In genomic region chr2:26628792-26629437, GRCm38 (mm10) we compare ENCODE assay signal across 8 mouse cellular contexts. TPM values are rescaled to one million over a fixed set of nuclear protein-coding genes. Genes with fewer than 3 reads are reported as not detected.
DNase-seq lines count a peak whose midpoint lies in the region; ATAC-seq lines count a peak whose summit lies in the region.

No protein-coding gene starts in this region.

- peak overlapping the region; percentile 88 for H3K27ac ChIP-seq in heart, embryonic 10.5 days
- peak overlapping the region; percentile 75 for H3K27ac ChIP-seq in forebrain, embryonic 12.5 days
- H3K27ac ChIP-seq in liver, embryonic 13.5 days, result no peak overlapping the region
- peak overlapping the region; percentile 28; the same call in 1 of the 2 replicates for H3K27ac ChIP-seq in stomach, embryonic 15.5 days

- H3K27me3 ChIP-seq in heart, embryonic 10.5 days (ENCODE audit: insufficient read depth, poor library complexity, severe bottlenecking), result peaks cover 23% of the 10 kb centered on the region; the same call in 1 of the 2 replicates
- 0 out of 2 replicates have a peak, but pooled peaks cover 8% of the 10 kb centered on the region for H3K27me3 ChIP-seq in forebrain, embryonic 12.5 days
- H3K27me3 ChIP-seq in liver, embryonic 13.5 days, result peaks cover 39% of the 10 kb centered on the region
- no peaks in the 10 kb centered on the region for H3K27me3 ChIP-seq in stomach, embryonic 15.5 days (replicated peaks)

- WGBS in heart, embryonic 10.5 days, result 22% methylated on average over 5 of the region's 5 CpGs
- WGBS in forebrain, embryonic 12.5 days, result 18% methylated on average over 5 of the region's 5 CpGs
- WGBS in liver, embryonic 13.5 days (ENCODE audit: insufficient replicate concordance), result 21% methylated on average over 5 of the region's 5 CpGs
- 24% methylated on average over 5 of the region's 5 CpGs for WGBS in stomach, embryonic 15.5 days

- H3K4me3 ChIP-seq in heart, embryonic 10.5 days, result peak overlapping the region; percentile 77
- peak overlapping the region; percentile 77 for H3K4me3 ChIP-seq in forebrain, embryonic 12.5 days (replicated peaks)
- peak overlapping the region; percentile 58 for H3K4me3 ChIP-seq in liver, embryonic 13.5 days (replicated peaks)
- peak overlapping the region; percentile 67 for H3K4me3 ChIP-seq in stomach, embryonic 15.5 days (replicated peaks)

- H3K4me2 ChIP-seq in forebrain, embryonic 12.5 days, result peak overlapping the region; percentile 90
- peak overlapping the region; percentile 76 for H3K4me2 ChIP-seq in liver, embryonic 13.5 days
- peak overlapping the region; percentile 96 for H3K4me2 ChIP-seq in stomach, embryonic 15.5 days

- H3K36me3 ChIP-seq in heart, embryonic 10.5 days, result peaks cover 3% of the 10 kb centered on the region; the same call in 1 of the 2 replicates
- peaks cover 7% of the 10 kb centered on the region for H3K36me3 ChIP-seq in forebrain, embryonic 12.5 days (replicated peaks)
- no peaks in the 10 kb centered on the region for H3K36me3 ChIP-seq in liver, embryonic 13.5 days
- H3K36me3 ChIP-seq in stomach, embryonic 15.5 days, result 0 out of 2 replicates have a peak, but pooled peaks cover under 1% of the 10 kb centered on the region

- intact Hi-C loops in heart, postnatal 10 days (cut with DNase I), result no loop called here

- no peaks in the 10 kb centered on the region for H3K9me3 ChIP-seq in heart, embryonic 10.5 days
- 0 out of 2 replicates have a peak, but pooled peaks cover 3% of the 10 kb centered on the region for H3K9me3 ChIP-seq in forebrain, embryonic 12.5 days
- H3K9me3 ChIP-seq in liver, embryonic 13.5 days (replicated peaks), result no peaks in the 10 kb centered on the region
- no peaks in the 10 kb centered on the region for H3K9me3 ChIP-seq in stomach, embryonic 15.5 days

- peak overlapping the region; percentile 95 for H3K9ac ChIP-seq in forebrain, embryonic 12.5 days
- peak overlapping the region; percentile 67 for H3K9ac ChIP-seq in liver, embryonic 13.5 days
- peak overlapping the region; percentile 75 for H3K9ac ChIP-seq in stomach, embryonic 15.5 days

- peak; percentile 40 for ATAC-seq in forebrain, embryonic 12.5 days (ENCODE audit: low FRiP score)
- ATAC-seq in liver, embryonic 13.5 days (ENCODE audit: low read depth), result peak; percentile 32; the same call in 1 of the 2 replicates
- 0 out of 2 replicates have a peak, but pooled peaks have one; percentile 18 for ATAC-seq in stomach, embryonic 15.5 days (ENCODE audit: insufficient read depth, low FRiP score, low read depth)

- H3K4me1 ChIP-seq in heart, embryonic 10.5 days, result peaks cover 30% of the 10 kb centered on the region
- peaks cover 48% of the 10 kb centered on the region for H3K4me1 ChIP-seq in forebrain, embryonic 12.5 days
- peaks cover 10% of the 10 kb centered on the region for H3K4me1 ChIP-seq in liver, embryonic 13.5 days (replicated peaks)
- peaks cover 15% of the 10 kb centered on the region for H3K4me1 ChIP-seq in stomach, embryonic 15.5 days

- no peak for DNase-seq in heart, embryonic 10.5 days (ENCODE audit: low spot score)
- no peak for DNase-seq in heart, postnatal 10 days
- peak; percentile 43 for DNase-seq in MN1 (ENCODE audit: low spot score)
- DNase-seq in liver, embryonic 13.5 days, result no peak
- no peak for DNase-seq in ovary, postnatal 14 days (ENCODE audit: low spot score)
- no peak for DNase-seq in kidney, adult 9 months

RNA-seq across cellular contexts. Expression of gene Fam69b, which starts 0.7 kb away (rescaled TPM):
- 15.7 and 18.2 TPM in 2 replicates for polyA plus RNA-seq in heart, embryonic 10.5 days (2016; fragmentation: Nextera tagmentation; extraction: Ambion mirVana)
- total RNA-seq in heart, postnatal 10 days (2021), result 10 to 100 TPM; 13.8 to 16.8 TPM
- 67.1 and 67.2 TPM in 2 replicates for polyA plus RNA-seq in forebrain, embryonic 12.5 days (2016; fragmentation: Nextera tagmentation; extraction: Ambion mirVana)
- polyA plus RNA-seq in liver, embryonic 13.5 days (2015; fragmentation: Nextera tagmentation; extraction: Ambion mirVana), result 2.1 and 2.3 TPM in 2 replicates
- 28.9 and 33.7 TPM in 2 replicates for polyA plus RNA-seq in stomach, embryonic 15.5 days (2015; fragmentation: Nextera tagmentation; extraction: Ambion mirVana)

RNA-seq across cellular contexts. Expression of gene Agpat2, which starts 24.7 kb away (rescaled TPM):
- polyA plus RNA-seq in heart, embryonic 10.5 days (2016; fragmentation: Nextera tagmentation; extraction: Ambion mirVana), result 20.4 and 28.9 TPM in 2 replicates
- 10 to 100 TPM; 53.3 to 78.7 TPM for total RNA-seq in heart, postnatal 10 days (2021)
- 5.4 and 6.7 TPM in 2 replicates for polyA plus RNA-seq in forebrain, embryonic 12.5 days (2016; fragmentation: Nextera tagmentation; extraction: Ambion mirVana)
- polyA plus RNA-seq in liver, embryonic 13.5 days (2015; fragmentation: Nextera tagmentation; extraction: Ambion mirVana), result 30.9 and 32.7 TPM in 2 replicates
- 60.1 and 63.4 TPM in 2 replicates for polyA plus RNA-seq in stomach, embryonic 15.5 days (2015; fragmentation: Nextera tagmentation; extraction: Ambion mirVana)

RNA-seq across cellular contexts. Expression of gene Lcn4, which starts 42.2 kb away (rescaled TPM):
- not detected in 2 replicates for polyA plus RNA-seq in heart, embryonic 10.5 days (2016; fragmentation: Nextera tagmentation; extraction: Ambion mirVana)
- total RNA-seq in heart, postnatal 10 days (2021), result not detected
- polyA plus RNA-seq in forebrain, embryonic 12.5 days (2016; fragmentation: Nextera tagmentation; extraction: Ambion mirVana), result not detected in 2 replicates
- polyA plus RNA-seq in liver, embryonic 13.5 days (2015; fragmentation: Nextera tagmentation; extraction: Ambion mirVana), result not detected in 2 replicates
- not detected in 2 replicates for polyA plus RNA-seq in stomach, embryonic 15.5 days (2015; fragmentation: Nextera tagmentation; extraction: Ambion mirVana)

RNA-seq across cellular contexts. Expression of gene Gm20532, which starts 42.5 kb away (rescaled TPM):
- polyA plus RNA-seq in heart, embryonic 10.5 days (2016; fragmentation: Nextera tagmentation; extraction: Ambion mirVana), result not detected in 2 replicates
- under 1 TPM in 1 of 2 experiments, not detected in 1; 0.36 TPM for total RNA-seq in heart, postnatal 10 days (2021)
- not detected in 2 replicates for polyA plus RNA-seq in forebrain, embryonic 12.5 days (2016; fragmentation: Nextera tagmentation; extraction: Ambion mirVana)
- polyA plus RNA-seq in liver, embryonic 13.5 days (2015; fragmentation: Nextera tagmentation; extraction: Ambion mirVana), result not detected in 2 replicates
- polyA plus RNA-seq in stomach, embryonic 15.5 days (2015; fragmentation: Nextera tagmentation; extraction: Ambion mirVana), result not detected in 2 replicates

RNA-seq across cellular contexts. Expression of gene Egfl7, which starts 49.1 kb away (rescaled TPM):
- polyA plus RNA-seq in heart, embryonic 10.5 days (2016; fragmentation: Nextera tagmentation; extraction: Ambion mirVana), result 164 and 186 TPM in 2 replicates
- total RNA-seq in heart, postnatal 10 days (2021), result 100 to 1,000 TPM; 325 to 346 TPM
- 47.9 and 54.9 TPM in 2 replicates for polyA plus RNA-seq in forebrain, embryonic 12.5 days (2016; fragmentation: Nextera tagmentation; extraction: Ambion mirVana)
- 69.4 and 79.4 TPM in 2 replicates for polyA plus RNA-seq in liver, embryonic 13.5 days (2015; fragmentation: Nextera tagmentation; extraction: Ambion mirVana)
- 121 and 128 TPM in 2 replicates for polyA plus RNA-seq in stomach, embryonic 15.5 days (2015; fragmentation: Nextera tagmentation; extraction: Ambion mirVana)
